Mouse (Mus musculus): Measurements from ENCODE around the gene Ceacam19. TPM values are rescaled to one million over a fixed set of nuclear protein-coding genes. Genes with fewer than 3 reads are reported as not detected.

Ceacam19 gene
- polyA plus RNA-seq, 1 experiment from 2014 or later = not detected

DNA sequence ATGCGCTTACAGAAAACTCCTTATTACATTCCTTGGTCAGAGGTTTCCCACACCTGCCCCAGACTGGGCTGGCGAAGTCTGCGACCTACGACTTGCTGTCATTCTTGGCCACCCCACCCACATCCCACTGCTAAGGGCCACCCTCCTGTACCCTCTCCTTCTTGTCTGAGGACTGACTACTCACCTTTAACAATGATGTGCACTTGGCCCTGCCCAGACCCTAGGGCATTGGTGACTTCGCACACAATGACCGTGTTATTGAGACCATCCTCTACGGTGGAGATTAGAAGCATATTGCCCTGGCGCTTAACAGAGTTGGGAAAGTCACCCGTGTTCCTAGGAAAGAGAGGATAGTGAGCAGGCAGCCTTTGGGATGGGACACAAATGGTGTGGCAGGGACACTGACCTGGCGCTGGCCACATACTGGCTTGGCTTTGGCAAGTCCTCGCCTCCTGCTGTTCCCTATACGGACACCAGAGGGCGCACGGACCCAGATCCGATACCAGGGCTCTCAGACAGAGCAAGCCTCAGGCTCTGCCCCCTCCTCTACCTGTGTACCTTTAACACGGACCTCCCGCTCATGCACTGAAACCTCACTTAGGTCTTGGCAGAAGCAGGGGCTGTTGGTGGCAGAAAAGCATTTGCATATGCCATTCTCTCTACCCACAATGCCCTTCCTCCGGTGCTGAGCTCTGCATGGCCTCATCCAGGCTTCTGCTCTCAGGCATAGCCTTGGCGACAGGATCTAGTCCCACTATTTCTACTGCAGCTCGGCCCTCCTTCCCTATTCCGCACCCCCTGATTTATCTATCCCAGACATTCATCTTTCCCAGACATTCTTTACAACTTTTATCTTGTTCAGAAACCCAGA, 22.9 kb upstream of the Ceacam19 start:
- no peaks in the 10 kb centered on the region for H3K9me3 ChIP-seq (ENCODE audit: control insufficient read depth)
- H3K4me1 ChIP-seq (replicated peaks; ENCODE audit: control insufficient read depth, insufficient read depth, low read length) = no peaks in the 10 kb centered on the region
- no peak overlapping the region for H3K4me2 ChIP-seq (replicated peaks; ENCODE audit: low read depth)
- TF ChIP-seq CTCF (IDR thresholded peaks at IDR 0.05; ENCODE audit: low read depth) = peak; percentile 98
- peaks cover 61% of the 10 kb centered on the region for H3K36me3 ChIP-seq (ENCODE audit: control insufficient read depth, insufficient read depth)
- WGBS = 50% methylated on average over 21 of the region's 21 CpGs
- H3K27me3 ChIP-seq (replicated peaks; ENCODE audit: control insufficient read depth, insufficient read depth, low read length) = no peaks in the 10 kb centered on the region
- H3K27ac ChIP-seq (ENCODE audit: low read depth, low read length) = no peak overlapping the region
- peak; percentile 51; the same call in 1 of the 2 replicates for ATAC-seq
- no peak overlapping the region for H3K4me3 ChIP-seq (ENCODE audit: low read depth, low read length)
- no peak overlapping the region for H3K9ac ChIP-seq (ENCODE audit: low read depth, low read length)

DNA sequence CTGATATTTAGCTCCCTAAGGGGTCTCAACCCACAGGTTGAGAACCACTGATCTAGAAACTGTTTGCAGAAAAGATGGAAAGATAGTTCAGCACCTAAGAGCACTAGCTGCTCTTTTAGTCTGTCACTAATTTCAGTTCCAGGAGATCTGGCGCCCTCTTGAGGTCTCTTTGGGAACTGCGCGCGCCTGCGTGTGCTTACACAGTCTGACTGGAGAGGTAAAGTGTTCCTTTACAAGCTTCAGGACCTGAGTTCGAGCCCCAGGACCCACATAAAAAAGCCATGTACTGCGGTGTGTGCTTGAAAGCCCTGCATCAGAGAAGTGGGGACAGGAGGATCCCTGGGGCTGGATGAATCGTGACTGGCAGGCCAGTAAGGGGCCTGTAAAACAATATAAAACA, 2.1 kb upstream of the Ceacam19 start:
- Histone ChIP-seq H3K36me3 (ENCODE audit: control insufficient read depth, insufficient read depth) (no peaks in the 10 kb centered on the region), H3K9ac (ENCODE audit: low read depth, low read length) (no peak overlapping the region), H3K9me3 (ENCODE audit: control insufficient read depth) (no peaks in the 10 kb centered on the region), H3K27ac (ENCODE audit: low read depth, low read length) (no peak overlapping the region), H3K4me1 (replicated peaks; ENCODE audit: control insufficient read depth, insufficient read depth, low read length) (no peaks in the 10 kb centered on the region), H3K4me3 (ENCODE audit: low read depth, low read length) (no peak overlapping the region), H3K27me3 (replicated peaks; ENCODE audit: control insufficient read depth, insufficient read depth, low read length) (no peaks in the 10 kb centered on the region), H3K4me2 (replicated peaks; ENCODE audit: low read depth) (no peak overlapping the region)
- 47% methylated on average over 8 of the region's 8 CpGs for WGBS
- no peak for ATAC-seq
- peak; percentile 85 for TF ChIP-seq CTCF (IDR thresholded peaks at IDR 0.05; ENCODE audit: low read depth)

DNA sequence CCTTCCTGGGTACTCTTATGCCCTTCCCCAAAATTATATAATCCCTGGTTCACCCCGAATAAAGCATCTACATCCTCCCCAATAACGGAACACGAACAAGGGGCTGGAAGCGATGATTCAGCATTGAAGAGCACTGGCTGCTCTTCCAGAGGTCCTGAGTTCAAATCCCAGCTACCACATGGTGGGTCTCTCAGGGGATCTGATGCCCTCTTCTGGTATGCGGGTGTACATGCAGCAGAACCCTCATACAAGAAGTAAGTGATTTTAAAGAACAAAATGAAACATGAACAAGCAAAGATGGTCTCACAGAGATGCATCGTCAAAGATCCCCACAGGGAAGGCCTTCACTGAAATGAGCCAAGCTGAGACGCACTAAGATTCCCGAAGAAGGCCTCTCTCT, 7.0 kb downstream of the Ceacam19 start:
- H3K27ac ChIP-seq (ENCODE audit: low read depth, low read length) = no peak overlapping the region
- H3K36me3 ChIP-seq (ENCODE audit: control insufficient read depth, insufficient read depth) = no peaks in the 10 kb centered on the region
- H3K4me2 ChIP-seq (replicated peaks; ENCODE audit: low read depth) = no peak overlapping the region
- no peaks in the 10 kb centered on the region for H3K9me3 ChIP-seq (ENCODE audit: control insufficient read depth)
- 76% methylated on average over 8 of the region's 8 CpGs for WGBS
- no peak overlapping the region for H3K4me3 ChIP-seq (ENCODE audit: low read depth, low read length)
- no peak for ATAC-seq
- H3K9ac ChIP-seq (ENCODE audit: low read depth, low read length) = no peak overlapping the region
- 0 out of 2 replicates have a peak, but pooled peaks cover 2% of the 10 kb centered on the region for H3K4me1 ChIP-seq (replicated peaks; ENCODE audit: control insufficient read depth, insufficient read depth, low read length)
- TF ChIP-seq CTCF (IDR thresholded peaks at IDR 0.05; ENCODE audit: low read depth) = peak; percentile 28
- H3K27me3 ChIP-seq (replicated peaks; ENCODE audit: control insufficient read depth, insufficient read depth, low read length) = no peaks in the 10 kb centered on the region

- Histone ChIP-seq H3K9ac (ENCODE audit: low read depth, low read length) (no peak overlapping the region), H3K4me3 (ENCODE audit: low read depth, low read length) (no peak overlapping the region), H3K4me2 (replicated peaks; ENCODE audit: low read depth) (peak overlapping the region; percentile 39), H3K27me3 (replicated peaks; ENCODE audit: control insufficient read depth, insufficient read depth, low read length) (no peaks in the 10 kb centered on the region), H3K27ac (ENCODE audit: low read depth, low read length) (peak overlapping the region; percentile 47), H3K9me3 (ENCODE audit: control insufficient read depth) (no peaks in the 10 kb centered on the region), H3K4me1 (replicated peaks; ENCODE audit: control insufficient read depth, insufficient read depth, low read length) (0 out of 2 replicates have a peak, but pooled peaks cover 2% of the 10 kb centered on the region), H3K36me3 (ENCODE audit: control insufficient read depth, insufficient read depth) (no peaks in the 10 kb centered on the region)
- ATAC-seq = peak; percentile 93
- peak; percentile 33 for TF ChIP-seq CTCF (IDR thresholded peaks at IDR 0.05; ENCODE audit: low read depth)
- 30% methylated on average over 14 of the region's 14 CpGs for WGBS
Observed at GRCm38 (mm10) chr7:19876781-19877425, 10.9 kb downstream of the Ceacam19 start.

DNA sequence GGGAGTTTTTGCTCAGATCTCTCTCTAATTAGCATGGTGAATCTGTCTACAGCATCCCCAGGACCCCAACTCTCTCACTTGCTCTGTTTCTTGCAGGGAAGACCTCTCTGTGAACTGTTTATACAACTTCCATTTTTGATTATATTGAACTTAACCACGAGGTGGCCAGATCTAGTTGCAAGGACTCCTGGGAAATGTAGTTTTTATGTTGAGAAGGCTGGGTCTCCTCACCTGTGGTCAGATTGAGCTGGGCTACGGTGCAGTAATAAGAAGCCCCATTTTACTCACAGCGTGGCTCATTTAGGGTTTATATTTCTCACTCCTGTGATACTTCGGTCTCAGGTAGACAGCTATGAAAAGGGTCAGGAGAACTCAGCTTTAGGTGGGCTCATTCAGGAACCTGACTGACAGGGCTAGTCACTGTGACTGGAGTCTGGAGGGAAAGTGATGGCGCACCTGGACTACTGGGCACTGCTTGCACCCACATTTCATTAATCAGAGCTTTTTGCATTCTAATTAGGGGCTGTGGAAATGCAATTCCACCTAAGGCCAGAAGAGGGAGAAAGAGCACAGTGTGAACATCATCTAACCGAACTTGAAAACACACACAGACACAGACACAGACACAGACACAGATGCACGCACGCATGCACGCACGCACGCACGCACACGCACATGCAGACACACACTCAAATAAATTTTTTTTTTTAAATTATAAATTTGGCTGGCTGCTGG, 11.7 kb downstream of the Ceacam19 start:
- peak; percentile 86 for TF ChIP-seq CTCF (IDR thresholded peaks at IDR 0.05; ENCODE audit: low read depth)
- H3K27me3 ChIP-seq (replicated peaks; ENCODE audit: control insufficient read depth, insufficient read depth, low read length) = no peaks in the 10 kb centered on the region
- H3K36me3 ChIP-seq (ENCODE audit: control insufficient read depth, insufficient read depth) = no peaks in the 10 kb centered on the region
- no peak overlapping the region for H3K9ac ChIP-seq (ENCODE audit: low read depth, low read length)
- H3K9me3 ChIP-seq (ENCODE audit: control insufficient read depth) = no peaks in the 10 kb centered on the region
- H3K4me3 ChIP-seq (ENCODE audit: low read depth, low read length) = no peak overlapping the region
- WGBS = 38% methylated on average over 13 of the region's 13 CpGs
- peak overlapping the region; percentile 47; the same call in 1 of the 2 replicates for H3K27ac ChIP-seq (ENCODE audit: low read depth, low read length)
- H3K4me1 ChIP-seq (replicated peaks; ENCODE audit: control insufficient read depth, insufficient read depth, low read length) = 0 out of 2 replicates have a peak, but pooled peaks cover 2% of the 10 kb centered on the region
- H3K4me2 ChIP-seq (replicated peaks; ENCODE audit: low read depth) = peak overlapping the region; percentile 39
- peak; percentile 50 for ATAC-seq

Measured in intestine, postnatal 0 days (tissue).